ENCODE assay signal across 21 mouse cellular contexts in genomic region chr13:75825388-75825787, GRCm38 (mm10). TPM values are rescaled to one million over a fixed set of nuclear protein-coding genes. Genes with fewer than 3 reads are reported as not detected.
DNase-seq lines count a peak whose midpoint lies in the region; ATAC-seq and TF ChIP-seq lines count a peak whose summit lies in the region.
"Had no signal": no experiment of that assay in that cellular context is flagged by ENCODE, and none has a peak within 500 bp of the region (broad histone marks: within the 10 kb centered on the region; RNA-seq: fewer than 3 reads in every experiment).

No protein-coding gene starts in this region.

- no peaks in the 10 kb centered on the region for H3K27me3 ChIP-seq in spleen, adult 2 months (ENCODE audit: control insufficient read depth, insufficient read depth, low read length)
- H3K27me3 ChIP-seq in embryonic facial prominence, embryonic 10.5 days (replicated peaks; ENCODE audit: low read depth, poor library complexity, severe bottlenecking): no peaks in the 10 kb centered on the region
- H3K27me3 ChIP-seq: embryonic facial prominence, embryonic 13.5 days; midbrain, embryonic 15.5 days; neural tube, embryonic 13.5 days had no signal

- no peak for DNase-seq in spleen, adult 2 months (ENCODE audit: low read depth in 1 of 2, low spot score in 2 of 2)
- no peak for DNase-seq in spleen, adult 12 weeks (ENCODE audit: low spot score)
- DNase-seq in T-cell, adult 2 months (ENCODE audit: low spot score): peak; percentile 37
- peak; percentile 79 for DNase-seq in induced T-regulatory cell, adult 2 months (ENCODE audit: low read depth)
- no peak for DNase-seq in neural tube, embryonic 10.5 days (ENCODE audit: extremely low spot score, low spot score)
- no peak for DNase-seq in urinary bladder, postnatal 36 days (ENCODE audit: low spot score in 2 of 2)
- no peak for DNase-seq in embryonic facial prominence, embryonic 10.5 days (ENCODE audit: low spot score)
- DNase-seq: adrenal gland, postnatal 10 days; cerebellum, adult 2 months; gastrocnemius, postnatal 14 days; heart, postnatal 4 days; kidney, adult 2 months; kidney, postnatal 36 days; layer of hippocampus, adult 9-11 months; lung, adult 2 months; thymus, adult 18-20 months had no signal

- peaks cover 2% of the 10 kb centered on the region; the same call in 1 of the 2 replicates for H3K4me1 ChIP-seq in spleen, adult 2 months (ENCODE audit: control insufficient read depth, insufficient read depth, insufficient read length)
- H3K4me1 ChIP-seq in embryonic facial prominence, embryonic 10.5 days: no peaks in the 10 kb centered on the region
- H3K4me1 ChIP-seq: embryonic facial prominence, embryonic 13.5 days; midbrain, embryonic 15.5 days; neural tube, embryonic 13.5 days had no signal

- H3K27ac ChIP-seq in spleen, adult 2 months (ENCODE audit: insufficient read depth, low read length): peak overlapping the region; percentile 15; the same call in 1 of the 2 replicates
- H3K27ac ChIP-seq in embryonic facial prominence, embryonic 10.5 days (replicated peaks): no peak overlapping the region
- H3K27ac ChIP-seq: embryonic facial prominence, embryonic 13.5 days; hindbrain, postnatal 0 days; midbrain, embryonic 15.5 days; neural tube, embryonic 13.5 days had no signal

- H3K9me3 ChIP-seq in embryonic facial prominence, embryonic 10.5 days: no peaks in the 10 kb centered on the region
- H3K9me3 ChIP-seq: embryonic facial prominence, embryonic 13.5 days; midbrain, embryonic 15.5 days; neural tube, embryonic 13.5 days had no signal

- ATAC-seq in neutrophil, adult 5-6 weeks (ENCODE audit: extremely low read depth, insufficient number of reproducible peaks, low FRiP score, poor library complexity, severe bottlenecking): peak; percentile 55
- ATAC-seq: hindbrain, postnatal 0 days; midbrain, embryonic 15.5 days had no signal

- H3K4me3 ChIP-seq in spleen, adult 2 months (ENCODE audit: extremely low read depth, insufficient read depth, insufficient read length): no peak overlapping the region
- H3K4me3 ChIP-seq in embryonic facial prominence, embryonic 10.5 days: no peak overlapping the region
- H3K4me3 ChIP-seq: embryonic facial prominence, embryonic 13.5 days; midbrain, embryonic 15.5 days; neural tube, embryonic 13.5 days had no signal

- 23% methylated on average over 1 of the region's 1 CpGs for WGBS in spleen, adult 2 months
- 92% methylated on average over 1 of the region's 1 CpGs for WGBS in embryonic facial prominence, embryonic 10.5 days

- no peak for TF ChIP-seq CTCF in spleen, adult 2 months (IDR thresholded peaks at IDR 0.05; ENCODE audit: extremely low read depth, insufficient read depth, insufficient read length, insufficient replicate concordance)

- TF ChIP-seq POLR2A in spleen, adult 2 months (IDR thresholded peaks at IDR 0.05; ENCODE audit: low read depth, low read length): no peak

- H3K36me3 ChIP-seq in spleen, adult 2 months (ENCODE audit: control insufficient read depth, insufficient read depth, low read length): no peaks in the 10 kb centered on the region
- no peaks in the 10 kb centered on the region for H3K36me3 ChIP-seq in embryonic facial prominence, embryonic 10.5 days (replicated peaks)
- H3K36me3 ChIP-seq: embryonic facial prominence, embryonic 13.5 days; midbrain, embryonic 15.5 days; neural tube, embryonic 13.5 days had no signal

RNA-seq across cellular contexts. Expression of gene Glrx, which starts 14.3 kb away (rescaled TPM):
- polyA plus RNA-seq in spleen, adult 2 months (2012; rRNA removed): 13.9 and 15.9 TPM in 2 replicates
- 96.4 and 107 TPM in 2 replicates for total RNA-seq in neutrophil, adult 5-6 weeks (2017)
- 24.3 and 26.9 TPM in 2 replicates for polyA plus RNA-seq in embryonic facial prominence, embryonic 10.5 days (2016; fragmentation: Nextera tagmentation; extraction: Ambion mirVana)

Comparison
In these comparisons a context has a peak if more than half of its experiments do, and no peak if none do; other contexts are left out.
1. DNase-seq: peak in T-cell, adult 2 months (single experiment) and induced T-regulatory cell, adult 2 months (single experiment); none in spleen, adult 2 months (0 of 2), spleen, adult 12 weeks (single experiment), neural tube, embryonic 10.5 days (single experiment), urinary bladder, postnatal 36 days (0 of 2) and embryonic facial prominence, embryonic 10.5 days (single experiment).